Mouse (Mus musculus) liver, embryonic 14.5 days (tissue): Measurements from ENCODE around the gene Ell.

Source experiments
- CTCF ChIP-seq: IDR thresholded peaks from 2 replicates; pipeline ENCODE4 v1.5.1; 2016; ENCODE audit warnings: antibody characterized with exemption, low read depth, control low read depth
- EP300 ChIP-seq: IDR thresholded peaks from 2 replicates; pipeline ENCODE4 v1.6.1; 2016; ENCODE audit warnings: antibody characterized with exemption, low read depth

- no peak for TF ChIP-seq CTCF
- TF ChIP-seq EP300, result no peak
These were observed 43.5 kb upstream of the Ell start for GRCm38 (mm10) chr8:70495771-70496062.
